Mouse (Mus musculus) left cerebral cortex, postnatal 10 days (tissue): ENCODE data around the gene Nav1. TPM values are rescaled to one million over a fixed set of nuclear protein-coding genes. Genes with fewer than 3 reads are reported as not detected.

ENCODE experiments used
- DNase-seq, 2 experiments: peaks; one replicate each; pipeline ENCODE4 v3.0.0; 2021 to 2022; ENCODE audit warnings: low spot score in 2 of 2, mixed read lengths in 1 of 2; ENCODE audit errors: extremely low spot score in 1 of 2
- intact Hi-C: fragments of 180-260 bp; cut with DNase I; formaldehyde crosslinking; loops from one replicate; pipeline ENCODE4 v1.15.1; 2025
- total RNA-seq, 2 experiments: library from RNA; stranded (reverse); gene quantifications; 2 replicates each; pipeline ENCODE4 v1.2.3; 2021

The Nav1 gene
- total RNA-seq, 2 experiments from 2014 or later, result 227 to 238 TPM

GRCm38 (mm10) chr1:135585573-135585972, 21.5 kb downstream of the Nav1 start:
- intact Hi-C loops, result loop anchor here (2.0 kb wide), 1 partner anchor 85 kb away; no protein-coding TSS in a partner anchor
- peak; percentile 76 to 86 for DNase-seq

GRCm38 (mm10) chr1:135584587-135585541, 22.2 kb downstream of the Nav1 start:
- peak in 1 of 2 experiments; percentile 76 for DNase-seq
- intact Hi-C loops, result loop anchor here (2.0 to 5.0 kb wide), 2 partner anchors 38 to 86 kb away; no protein-coding TSS in a partner anchor

GRCm38 (mm10) chr1:135583678-135584515, 23.2 kb downstream of the Nav1 start:
- intact Hi-C loops, result loop anchor here (2.0 to 5.0 kb wide), 2 partner anchors 37 to 87 kb away; no protein-coding TSS in a partner anchor
- DNase-seq, result peak in 1 of 2 experiments; percentile 65

DNA sequence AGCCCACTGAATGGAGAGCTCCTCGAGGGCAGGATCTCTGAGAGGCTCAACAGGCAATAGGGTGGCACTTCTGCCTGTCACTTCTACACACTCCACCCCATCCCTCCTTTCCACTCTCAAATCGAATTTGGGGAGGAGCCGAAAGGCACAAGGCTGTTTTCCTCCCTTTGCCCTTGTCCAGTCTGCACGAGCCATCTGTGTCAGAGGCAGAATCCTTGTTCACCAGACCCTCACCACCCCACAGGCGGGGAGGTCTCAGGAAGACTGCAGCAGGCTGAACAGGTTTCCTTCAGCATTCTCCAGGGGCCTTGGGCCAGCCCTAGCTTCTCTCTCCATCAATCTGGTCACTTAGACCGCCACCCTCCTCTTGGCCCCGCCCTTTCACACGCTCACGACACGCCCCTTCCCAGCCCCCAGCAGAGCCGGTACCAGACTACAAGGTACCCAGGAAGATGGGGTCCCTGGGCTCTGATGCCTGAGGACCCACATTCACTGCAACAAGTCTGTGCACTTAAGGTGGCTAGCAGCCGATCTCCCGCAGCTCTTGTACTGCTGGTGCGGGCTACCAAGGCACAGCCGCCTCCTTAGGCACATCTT, 23.9 kb downstream of the Nav1 start:
- DNase-seq, result peak; percentile 70 to 80
- intact Hi-C loops, result loop anchor here (5.0 kb wide), 1 partner anchor 36 kb away; no protein-coding TSS in a partner anchor

DNA sequence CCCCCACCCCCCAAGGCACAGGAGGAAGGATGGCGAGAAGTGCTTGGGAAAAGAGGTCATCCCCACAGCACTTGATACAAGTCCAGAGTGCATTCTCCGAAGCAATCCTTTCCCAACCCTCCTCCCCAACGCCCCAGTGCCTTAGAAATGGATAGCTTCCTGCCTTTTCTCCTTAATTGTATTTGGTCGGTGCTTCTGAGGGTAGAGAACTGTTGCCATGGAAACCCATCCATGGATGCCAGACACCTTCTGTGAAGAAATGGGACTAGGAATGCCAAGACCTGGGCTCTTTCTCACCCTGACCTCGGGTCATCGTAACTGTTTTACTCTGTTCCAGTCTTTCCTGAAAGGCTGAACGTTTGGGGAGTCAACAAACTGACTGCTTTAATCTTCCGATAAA, 26.1 kb downstream of the Nav1 start:
- intact Hi-C loops, result loop anchor here (5.0 kb wide), 1 partner anchor 34 kb away; no protein-coding TSS in a partner anchor
- DNase-seq, result no peak

GRCm38 (mm10) chr1:135579111-135579510, 28.0 kb downstream of the Nav1 start:
- DNase-seq, result no peak
- intact Hi-C loops, result no loop called here

DNA sequence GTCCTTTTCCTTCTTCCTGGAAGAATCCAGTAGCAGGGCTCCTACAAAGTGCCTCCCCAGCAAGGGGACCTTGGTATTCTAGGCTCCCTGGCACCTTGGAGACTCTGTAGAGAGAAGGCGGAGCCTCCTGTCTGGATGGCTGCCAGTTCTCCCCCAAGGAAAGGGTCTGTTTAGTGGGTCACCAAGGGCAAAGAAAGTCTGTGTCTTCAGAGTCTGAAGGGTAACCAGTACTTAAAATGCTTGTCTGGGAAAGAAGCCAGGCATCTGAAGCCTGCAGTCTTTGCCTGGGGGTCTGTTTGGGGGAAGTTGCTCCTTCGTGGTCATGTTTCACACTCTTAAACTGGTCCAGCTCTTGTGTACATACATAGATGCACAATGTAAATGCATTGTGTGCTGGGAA, 29.3 kb downstream of the Nav1 start:
- intact Hi-C loops, result no loop called here
- no peak for DNase-seq

DNA sequence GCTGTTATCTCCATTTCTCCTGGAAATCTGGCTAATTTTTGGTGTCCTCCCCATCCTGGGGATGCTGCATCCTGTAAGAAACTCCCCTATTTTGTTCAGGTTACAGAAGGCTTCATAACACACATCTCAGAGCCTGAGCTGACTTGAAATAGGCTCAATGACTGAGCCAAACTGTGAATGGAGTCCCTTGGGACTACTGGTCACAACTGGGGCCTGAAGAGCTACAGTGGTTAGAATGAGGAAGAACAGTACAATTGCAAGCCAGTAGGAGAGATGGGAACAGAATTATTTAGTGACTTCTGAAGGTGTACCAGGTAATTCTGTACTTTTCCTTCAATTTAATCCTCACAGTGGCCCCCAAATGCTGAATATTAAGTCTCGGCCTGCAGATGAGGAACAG, 31.7 kb downstream of the Nav1 start:
- intact Hi-C loops, result no loop called here
- DNase-seq, result no peak

DNA sequence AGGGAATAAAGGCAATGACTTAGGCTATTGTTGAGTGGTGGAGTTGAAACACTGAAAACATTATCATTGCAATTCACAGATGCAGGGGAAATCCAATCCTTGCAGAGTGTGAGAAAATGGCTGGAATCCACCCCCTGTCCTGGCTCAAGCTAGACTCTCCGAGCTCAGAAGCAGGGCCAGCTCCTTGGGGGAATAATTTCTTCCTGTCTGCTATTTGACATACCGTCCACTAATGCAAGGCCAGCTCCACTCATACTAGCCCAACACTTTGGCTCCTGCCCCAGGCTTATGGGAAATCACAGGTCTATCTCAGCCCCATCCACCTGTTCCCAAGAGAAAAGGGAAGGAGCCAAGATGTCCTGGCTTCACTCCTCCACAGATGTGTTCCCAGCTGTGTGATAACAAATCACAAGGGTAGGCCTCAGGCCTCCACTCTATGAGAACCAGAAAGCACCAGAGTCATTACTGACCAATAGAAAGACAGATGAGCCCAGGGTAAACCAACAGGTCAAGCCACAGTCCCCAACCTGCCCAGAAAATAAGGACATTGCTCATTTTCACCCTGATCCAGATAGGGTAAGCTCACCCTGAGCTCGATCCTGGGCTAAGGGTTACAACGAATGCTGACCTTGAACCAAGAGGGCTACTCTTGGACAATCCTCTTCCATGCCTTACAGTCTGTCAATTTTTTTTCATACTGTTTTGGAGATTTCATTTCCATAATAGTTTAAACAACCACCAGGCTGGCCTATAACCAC, 32.5 kb downstream of the Nav1 start:
- no peak for DNase-seq
- intact Hi-C loops, result no loop called here

GRCm38 (mm10) chr1:135572139-135572892, 34.8 kb downstream of the Nav1 start:
- DNase-seq, result no peak

DNA sequence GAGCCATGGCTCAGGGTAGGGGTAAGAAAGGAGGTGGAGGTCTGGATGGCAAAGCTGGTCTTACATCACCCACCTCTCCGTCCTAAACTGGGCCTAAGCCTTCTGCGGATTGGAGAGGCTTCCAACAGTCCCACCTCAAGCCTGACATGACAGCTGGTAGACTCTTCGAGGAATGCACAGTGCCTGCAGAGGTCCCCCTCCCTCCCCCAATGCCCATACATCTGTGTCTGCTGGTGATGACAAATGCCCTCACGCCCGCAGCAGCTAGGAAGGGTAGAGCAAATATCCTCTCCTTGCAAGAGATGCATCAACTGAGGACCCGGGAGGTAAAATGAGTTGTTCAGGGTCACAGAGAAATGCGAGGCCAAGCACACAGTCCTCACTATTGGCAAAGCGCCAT, 39.0 kb downstream of the Nav1 start:
- intact Hi-C loops, result no loop called here
- DNase-seq, result no peak

More at GRCm38 (mm10) chr1:135572139-135572892, 34.8 kb downstream of the Nav1 start:
- intact Hi-C loops, result no loop called here

DNA sequence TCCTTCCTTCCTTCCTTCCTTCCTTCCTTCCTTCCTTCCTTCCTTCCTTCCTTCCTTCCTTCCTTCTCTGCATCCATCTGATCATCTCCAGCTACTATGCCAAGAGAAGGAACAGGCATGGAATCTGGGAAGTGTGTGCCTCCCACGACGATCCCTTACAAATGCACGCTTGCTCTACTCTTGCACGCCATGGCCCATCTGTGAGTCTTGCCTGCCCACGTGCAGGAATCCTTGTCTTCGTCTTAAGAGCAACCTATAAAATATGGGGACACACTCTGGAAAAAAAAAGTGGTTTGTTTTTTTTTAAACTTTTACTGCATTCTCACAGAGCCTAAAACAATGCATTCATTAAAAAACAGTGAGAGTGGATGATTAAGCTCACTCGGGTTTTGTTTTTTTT, 40.5 kb downstream of the Nav1 start:
- no peak for DNase-seq
- intact Hi-C loops, result no loop called here

GRCm38 (mm10) chr1:135565775-135566174, 41.3 kb downstream of the Nav1 start:
- intact Hi-C loops, result no loop called here
- no peak for DNase-seq

- peak; percentile 69 to 74 for DNase-seq
- intact Hi-C loops, result no loop called here
These were observed 42.2 kb downstream of the Nav1 start for GRCm38 (mm10) chr1:135564660-135565519.

DNA sequence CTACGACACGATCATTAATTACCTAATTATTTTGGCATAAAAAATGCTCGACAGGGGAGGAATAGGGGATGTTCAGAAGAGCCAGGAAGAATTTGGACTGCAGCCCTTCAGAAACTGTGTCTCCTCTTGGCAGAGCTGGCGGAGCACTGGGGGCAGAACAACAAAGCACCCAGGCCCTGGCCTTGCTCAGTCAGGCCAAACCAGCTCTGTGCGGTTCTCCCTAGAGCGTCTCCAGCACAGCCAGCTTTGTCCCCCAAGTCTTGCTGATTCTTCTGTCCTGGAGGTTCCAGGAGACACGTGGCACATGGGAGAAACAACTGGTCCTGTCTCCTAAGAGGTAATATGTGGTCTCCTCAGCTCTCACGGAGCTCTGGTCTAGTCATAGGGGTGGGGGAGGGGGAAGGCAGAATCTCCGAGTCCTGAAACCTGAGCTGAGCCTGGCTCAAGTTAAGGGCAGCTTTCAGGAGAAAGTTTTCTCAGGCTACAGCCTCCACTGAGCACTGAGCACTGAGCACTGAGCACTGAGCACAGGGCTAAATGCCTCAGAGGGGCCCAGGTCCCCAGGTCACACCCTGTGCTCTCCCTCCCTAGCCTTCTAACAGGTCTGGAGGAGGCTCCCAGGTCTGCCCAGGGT, 43.2 kb downstream of the Nav1 start:
- no peak for DNase-seq

GRCm38 (mm10) chr1:135562982-135563650, 44.0 kb downstream of the Nav1 start:
- intact Hi-C loops, result no loop called here
- DNase-seq, result no peak

More for the DNA sequence above, 43.2 kb downstream of the Nav1 start:
- intact Hi-C loops, result no loop called here
